Mouse (Mus musculus): Measurements from ENCODE around the gene Tmem26.

DNA sequence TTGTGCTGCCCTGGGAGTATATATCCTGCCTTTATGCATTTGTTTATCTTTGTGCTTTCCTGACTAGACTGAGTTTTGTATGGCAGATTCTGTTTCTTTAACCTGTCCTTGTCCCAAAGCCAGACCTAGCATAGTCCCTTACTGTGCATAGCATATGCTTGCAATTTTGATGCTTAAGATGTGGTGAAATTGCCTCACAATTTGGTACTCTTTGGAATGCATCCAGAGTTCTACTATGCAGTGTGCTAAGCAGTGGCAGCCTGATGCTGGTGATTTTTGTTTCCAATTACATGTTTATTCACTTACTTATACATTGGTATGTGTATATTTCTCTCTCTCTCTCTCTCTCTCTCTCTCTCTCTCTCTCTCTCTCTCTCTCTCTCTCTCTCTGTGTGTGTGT, 37.9 kb upstream of the Tmem26 start:
- TF ChIP-seq POLR2A (IDR thresholded peaks at IDR 0.05; ENCODE audit: low read depth, low read length) (no peak), CTCF (IDR thresholded peaks at IDR 0.05; ENCODE audit: extremely low read depth, insufficient read depth, insufficient read length, insufficient replicate concordance) (no peak)
